ENCODE assay signal across 35 mouse cellular contexts in genomic region chr13:118558966-118559365, GRCm38 (mm10).
"Had no signal": no experiment of that assay in that cellular context is flagged by ENCODE, and none has a peak within 500 bp of the region (broad histone marks: within the 10 kb centered on the region; RNA-seq: fewer than 3 reads in every experiment).

No protein-coding gene starts in this region.

- H3K4me1 ChIP-seq: heart, embryonic 10.5 days; heart, embryonic 12.5 days; heart, embryonic 13.5 days; heart, embryonic 15.5 days; hindbrain, embryonic 10.5 days; hindbrain, embryonic 12.5 days; hindbrain, embryonic 13.5 days; hindbrain, embryonic 15.5 days; intestine, embryonic 15.5 days; kidney, embryonic 15.5 days had no signal

- H3K4me2 ChIP-seq: heart, embryonic 11.5 days; heart, embryonic 12.5 days; heart, embryonic 13.5 days; heart, embryonic 15.5 days; hindbrain, embryonic 12.5 days; hindbrain, embryonic 13.5 days; hindbrain, embryonic 14.5 days; hindbrain, embryonic 15.5 days; intestine, embryonic 15.5 days; kidney, embryonic 15.5 days had no signal

- ATAC-seq: hindbrain, embryonic 16.5 days; hindbrain, postnatal 0 days; inflammation-experienced regulatory T-cells, adult 6 months; intestine, embryonic 15.5 days; intestine, embryonic 16.5 days; intestine, postnatal 0 days had no signal

- H3K36me3 ChIP-seq: heart, embryonic 10.5 days; heart, embryonic 12.5 days; heart, embryonic 13.5 days; heart, embryonic 15.5 days; hindbrain, embryonic 10.5 days; hindbrain, embryonic 12.5 days; hindbrain, embryonic 13.5 days; hindbrain, embryonic 15.5 days; intestine, embryonic 15.5 days; kidney, embryonic 15.5 days had no signal

- H3K27ac ChIP-seq: heart, embryonic 10.5 days; heart, embryonic 13.5 days; heart, embryonic 15.5 days; hindbrain, embryonic 10.5 days; hindbrain, embryonic 12.5 days; hindbrain, embryonic 13.5 days; hindbrain, embryonic 14.5 days; hindbrain, embryonic 15.5 days; hindbrain, postnatal 0 days; intestine, embryonic 15.5 days; kidney, embryonic 15.5 days; kidney, postnatal 0 days; layer of hippocampus, adult 2 months had no signal

- H3K4me3 ChIP-seq: heart, embryonic 10.5 days; heart, embryonic 12.5 days; heart, embryonic 13.5 days; heart, embryonic 15.5 days; hindbrain, embryonic 10.5 days; hindbrain, embryonic 12.5 days; hindbrain, embryonic 13.5 days; hindbrain, embryonic 15.5 days; intestine, embryonic 15.5 days; kidney, embryonic 15.5 days; layer of hippocampus, adult 2 months had no signal

- H3K9ac ChIP-seq: heart, embryonic 12.5 days; heart, embryonic 13.5 days; heart, embryonic 15.5 days; hindbrain, embryonic 12.5 days; hindbrain, embryonic 13.5 days; hindbrain, embryonic 14.5 days; hindbrain, embryonic 15.5 days; intestine, embryonic 15.5 days; kidney, embryonic 15.5 days had no signal

- H3K27me3 ChIP-seq: heart, embryonic 12.5 days; heart, embryonic 13.5 days; heart, embryonic 15.5 days; hindbrain, embryonic 12.5 days; hindbrain, embryonic 13.5 days; hindbrain, embryonic 15.5 days; intestine, embryonic 15.5 days; kidney, embryonic 15.5 days had no signal

- H3K9me3 ChIP-seq: heart, embryonic 10.5 days; heart, embryonic 12.5 days; heart, embryonic 13.5 days; heart, embryonic 15.5 days; hindbrain, embryonic 10.5 days; hindbrain, embryonic 12.5 days; hindbrain, embryonic 13.5 days; hindbrain, embryonic 15.5 days; intestine, embryonic 15.5 days; kidney, embryonic 15.5 days had no signal

- DNase-seq: heart, postnatal 10 days; heart, postnatal 14 days; heart, postnatal 36 days; heart, postnatal 4 days; kidney, adult 11 months; kidney, adult 18-20 months; kidney, adult 2 months; kidney, adult 8-10 months; kidney, adult 9 months; kidney, postnatal 10 days; kidney, postnatal 14 days; kidney, postnatal 25 days; kidney, postnatal 36 days; kidney, postnatal 4 days; layer of hippocampus, adult 9-11 months; layer of hippocampus, postnatal 36 days had no signal
